Mouse (Mus musculus) cerebellum, postnatal 25 days (tissue): Measurements from ENCODE around the gene Dnaic1.
"Not testable (repeated sequence)": the region's sequence is repeated elsewhere in the genome, so short reads cannot be mapped to it uniquely, and the experiment has no call there.

Source experiments
- DNase-seq, 2 experiments: peaks; one replicate each; pipeline ENCODE4 v3.0.0; 2021; ENCODE audit warnings: mixed read lengths in 2 of 2

The Dnaic1 gene

GRCm38 (mm10) chr4:41666646-41667045 is 97.1 kb downstream of the Dnaic1 start:
- no peak for DNase-seq

- DNase-seq = no peak
These were observed 101.3 kb downstream of the Dnaic1 start for GRCm38 (mm10) chr4:41670836-41671235.

GRCm38 (mm10) chr4:41671500-41671899 is 101.9 kb downstream of the Dnaic1 start:
- DNase-seq = no peak

- no peak for DNase-seq
These were observed 102.4 kb downstream of the Dnaic1 start for GRCm38 (mm10) chr4:41671963-41672480.

GRCm38 (mm10) chr4:41672522-41672963 is 103.0 kb downstream of the Dnaic1 start:
- DNase-seq = no peak

- no peak for DNase-seq
These were observed 103.6 kb downstream of the Dnaic1 start for GRCm38 (mm10) chr4:41673186-41673585.

- DNase-seq = peak; percentile 65 to 73
These were observed 106.9 kb downstream of the Dnaic1 start for GRCm38 (mm10) chr4:41676248-41677005.

GRCm38 (mm10) chr4:41677006-41677629 is 107.5 kb downstream of the Dnaic1 start:
- peak; percentile 64 to 78 for DNase-seq

- no peak for DNase-seq
These were observed 109.3 kb downstream of the Dnaic1 start for GRCm38 (mm10) chr4:41678863-41679262.

GRCm38 (mm10) chr4:41679291-41679690 is 109.7 kb downstream of the Dnaic1 start:
- no peak for DNase-seq

- peak in 1 of 2 experiments; percentile 45 for DNase-seq
These were observed 111.6 kb downstream of the Dnaic1 start for GRCm38 (mm10) chr4:41681176-41681575.

GRCm38 (mm10) chr4:41681947-41682346 is 112.4 kb downstream of the Dnaic1 start:
- DNase-seq = no peak

- peak in 1 of 2 experiments; percentile 42 for DNase-seq
These were observed 113.2 kb downstream of the Dnaic1 start for GRCm38 (mm10) chr4:41682789-41683188.

- not testable (repeated sequence) for DNase-seq
These were observed 113.7 kb downstream of the Dnaic1 start for GRCm38 (mm10) chr4:41683303-41683702.

GRCm38 (mm10) chr4:41684131-41684930 is 114.8 kb downstream of the Dnaic1 start:
- DNase-seq = not testable (repeated sequence)

GRCm38 (mm10) chr4:41684931-41685453 is 115.4 kb downstream of the Dnaic1 start:
- not testable (repeated sequence) for DNase-seq

- not testable (repeated sequence) for DNase-seq
These were observed 116.4 kb downstream of the Dnaic1 start for GRCm38 (mm10) chr4:41685882-41686492.
